Mouse (Mus musculus) layer of hippocampus, postnatal 25 days (tissue): ENCODE measurements around the gene A630023A22Rik. TPM values are rescaled to one million over a fixed set of nuclear protein-coding genes. Genes with fewer than 3 reads are reported as not detected.

Experiments
- DNase-seq, 2 experiments: peaks; one replicate each; pipeline ENCODE4 v3.0.0; 2022; ENCODE audit warnings: mixed read lengths in 2 of 2, low spot score in 1 of 2; ENCODE audit errors: extremely low spot score in 1 of 2
- total RNA-seq, 2 experiments: library from RNA; stranded (reverse); gene quantifications; 2 replicates each; pipeline ENCODE4 v1.2.3; 2021

A630023A22Rik gene
- not detected for total RNA-seq

DNA sequence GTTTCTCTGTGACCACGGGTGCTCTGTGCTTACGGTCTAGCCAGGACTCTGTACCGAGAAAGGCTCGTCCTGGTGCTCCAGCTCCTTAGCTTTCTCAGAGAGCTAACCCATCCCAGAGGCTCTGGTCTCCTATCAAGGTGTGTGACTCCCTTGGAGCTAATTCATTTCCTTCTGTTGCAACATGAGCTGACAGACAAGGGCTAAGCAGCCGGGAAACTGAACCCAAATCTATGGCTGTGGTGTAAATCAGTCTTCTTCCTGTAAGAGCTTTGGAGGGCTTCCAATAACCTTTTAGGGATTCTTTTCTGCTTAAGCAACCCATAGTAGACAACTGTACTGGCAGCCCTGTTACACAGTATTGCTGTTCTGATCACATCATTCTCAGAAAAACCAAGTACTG, at the start of gene A630023A22Rik:
Gene A630023A22Rik (minus strand): TSS at position 154 of the 400 bp plus-strand sequence.
- DNase-seq, result no peak

DNA sequence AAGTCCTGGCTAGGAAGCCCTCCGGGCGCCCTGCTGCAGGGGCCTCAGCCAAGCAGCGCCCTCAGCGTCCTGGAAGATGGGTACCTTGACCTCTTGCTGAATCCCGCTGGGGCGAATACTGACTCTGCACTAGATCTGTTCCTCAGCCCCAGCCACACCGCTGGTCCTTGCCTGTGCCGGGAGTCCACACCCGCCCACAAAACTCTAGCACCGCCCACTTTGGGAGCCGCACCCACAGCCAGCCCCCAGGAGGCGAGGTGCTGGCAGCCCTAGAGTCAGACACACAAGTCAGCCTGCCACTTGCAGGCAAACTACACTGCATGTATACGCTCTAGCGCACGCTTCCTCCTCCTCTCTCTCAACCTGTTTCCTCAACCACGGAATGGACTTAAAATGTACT, 49.8 kb upstream of the A630023A22Rik start, which contains the start of gene Npy4r:
Gene Npy4r (minus strand): TSS at position 148 of the 400 bp plus-strand sequence.
- DNase-seq, result no peak

DNA sequence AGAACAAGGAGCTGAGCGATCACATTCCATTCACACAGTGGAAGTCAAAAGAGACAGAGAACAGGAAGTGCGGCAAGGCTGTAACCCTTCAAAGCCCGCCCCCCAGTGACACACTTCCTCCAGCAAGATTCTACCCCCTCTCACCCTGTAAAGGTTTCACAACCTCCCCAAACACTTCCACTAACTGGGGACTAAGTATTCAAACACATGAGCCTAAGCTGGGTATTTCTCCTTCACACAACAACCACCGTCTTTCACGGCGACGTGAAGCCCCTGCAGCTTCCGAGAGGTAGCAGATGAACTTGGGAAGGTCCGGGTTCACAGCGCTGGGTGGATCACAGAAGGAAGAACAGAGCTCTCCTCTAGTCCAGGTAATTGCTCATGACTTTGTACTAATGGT, 40.4 kb upstream of the A630023A22Rik start:
- DNase-seq, result no peak

DNA sequence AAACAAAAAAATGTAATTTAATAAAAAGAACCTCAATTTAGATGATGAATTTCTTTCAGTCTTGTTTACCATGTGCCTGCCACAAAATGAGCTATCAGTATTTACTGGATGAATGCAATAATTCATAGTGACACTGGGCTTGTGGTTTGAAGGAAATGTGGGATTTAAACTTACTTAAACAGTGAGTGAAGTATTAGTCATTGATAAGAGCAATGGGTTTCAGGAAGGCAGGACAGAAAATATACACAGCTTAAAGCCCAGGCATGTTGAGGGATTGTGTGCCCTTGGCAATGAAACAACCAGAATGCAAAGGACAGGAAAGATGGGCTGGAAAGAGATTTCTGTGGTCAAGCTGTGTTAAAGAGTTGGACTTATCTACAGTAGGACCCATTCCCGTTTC, 39.8 kb upstream of the A630023A22Rik start:
- no peak for DNase-seq

DNA sequence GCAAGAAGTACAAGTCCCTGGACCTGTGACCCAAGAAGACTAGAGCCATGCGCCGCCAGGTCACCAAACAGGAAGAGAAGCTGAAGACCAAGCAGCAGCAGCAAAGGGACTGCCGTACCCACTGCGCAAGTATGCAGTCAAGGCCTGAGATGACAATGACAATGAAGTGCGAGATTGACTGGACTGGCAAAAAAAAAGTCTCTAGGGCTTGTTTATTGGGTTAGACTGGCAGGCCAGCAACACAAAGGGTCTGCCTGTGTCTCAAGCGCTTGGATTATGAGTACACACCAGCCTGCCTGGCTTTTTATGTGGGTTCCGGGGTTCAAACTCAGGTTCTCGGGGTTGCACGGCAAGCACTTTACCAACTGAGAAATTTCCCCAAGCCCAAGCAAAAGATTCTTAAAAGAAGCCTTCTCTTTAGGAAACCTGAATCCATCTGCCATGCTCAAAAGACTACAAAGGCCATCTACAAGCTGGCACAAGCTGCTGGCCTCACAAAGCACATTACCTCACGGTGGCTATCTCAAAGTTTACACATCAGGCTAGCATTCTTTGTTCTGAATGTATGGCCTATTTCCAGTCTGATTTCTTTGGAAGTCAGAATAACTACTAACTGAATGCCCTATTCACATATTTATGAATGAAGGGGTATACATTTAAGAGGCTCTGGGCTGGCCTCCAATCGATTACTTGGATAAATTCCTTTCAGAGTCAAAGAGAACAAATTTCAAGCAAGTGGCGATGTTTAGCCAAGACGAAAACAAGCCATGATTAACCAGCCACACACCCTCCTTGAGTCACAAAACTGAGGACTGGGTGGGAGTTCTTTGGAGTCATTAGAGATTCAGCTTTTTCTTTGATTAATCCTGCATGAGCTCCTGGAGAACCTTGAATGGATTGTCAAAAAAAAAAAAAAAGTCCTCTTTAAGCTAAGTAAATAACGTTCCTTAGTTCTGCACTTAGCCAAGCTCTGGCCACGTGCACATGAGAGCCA, 37.4 kb upstream of the A630023A22Rik start:
- DNase-seq, result no peak

DNA sequence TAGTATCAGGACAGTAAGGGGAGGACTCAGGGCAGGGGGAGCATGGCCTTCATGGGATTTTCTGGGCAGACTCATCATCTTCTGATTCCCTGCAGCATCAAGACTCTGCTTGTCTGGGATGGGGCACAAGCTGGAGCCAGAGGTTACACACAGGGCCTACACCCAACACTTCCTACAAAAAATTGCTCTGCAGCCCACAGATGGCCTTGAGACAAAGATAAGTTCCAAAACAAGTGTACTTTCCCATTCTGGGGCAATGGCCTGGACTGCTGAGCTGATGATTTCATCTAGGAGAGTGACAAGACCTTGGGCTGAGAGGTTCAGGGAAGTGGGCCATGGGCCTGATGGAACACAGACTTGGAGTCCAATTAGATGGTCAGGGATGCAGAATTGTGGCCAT, 32.8 kb upstream of the A630023A22Rik start:
- DNase-seq, result no peak

DNA sequence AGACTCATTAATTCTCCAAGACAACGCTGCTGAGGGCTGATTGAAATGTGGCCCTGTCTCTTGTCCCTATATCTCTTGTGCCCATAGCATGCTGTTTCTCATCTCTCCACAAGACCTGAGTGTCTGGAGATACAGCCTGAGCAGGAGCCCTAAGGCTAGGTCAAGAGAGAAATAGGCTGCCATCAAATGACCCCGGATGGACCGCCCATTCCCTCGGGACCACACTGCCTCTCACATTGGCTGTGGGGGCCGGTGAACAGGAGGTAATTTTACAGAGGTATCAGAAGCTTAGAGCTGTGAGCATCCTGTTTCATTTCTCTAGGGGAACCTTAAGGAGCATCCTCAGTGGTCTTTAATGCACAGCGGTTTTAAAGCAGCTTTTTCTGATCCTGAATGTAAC, 28.7 kb upstream of the A630023A22Rik start:
- no peak for DNase-seq

DNA sequence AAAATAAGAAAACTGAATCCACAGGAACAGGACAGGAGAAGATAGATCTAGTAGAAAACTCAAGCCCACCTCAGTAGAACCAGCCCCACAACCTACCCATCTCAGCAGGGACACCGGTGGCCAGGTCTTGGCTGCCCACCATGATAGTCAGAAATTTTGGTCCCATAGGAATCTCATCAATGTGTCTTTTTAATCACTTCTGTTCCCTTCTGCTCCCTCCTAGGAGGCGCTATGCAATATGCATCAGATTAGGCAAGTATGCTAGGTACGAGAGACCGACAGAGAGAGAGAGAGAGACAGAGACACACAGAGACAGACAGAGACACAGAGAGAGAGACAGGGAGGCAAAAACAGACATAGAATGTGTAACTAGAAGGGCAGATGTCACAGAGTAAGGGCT, 19.1 kb upstream of the A630023A22Rik start:
- DNase-seq, result no peak

DNA sequence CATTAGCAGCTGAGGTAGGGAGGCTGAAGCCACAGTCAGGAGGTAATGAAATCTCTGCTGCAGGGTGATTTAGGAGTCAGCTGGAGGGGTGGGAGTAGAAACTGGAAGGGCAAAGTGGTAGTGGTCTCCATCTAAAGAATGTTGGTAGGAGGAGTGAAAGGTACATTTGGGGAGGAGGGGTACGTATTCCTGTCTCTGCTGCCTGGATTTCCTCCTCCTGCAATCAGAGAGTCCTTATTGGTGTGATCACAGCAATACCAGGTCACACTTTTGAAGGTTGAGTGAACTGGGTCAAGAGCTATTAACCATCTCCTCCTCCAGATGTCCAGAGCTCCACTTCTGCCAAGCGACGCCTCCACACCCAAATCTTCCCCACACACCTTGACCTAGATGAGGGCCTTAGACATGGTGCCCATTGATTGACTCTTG, 18.4 kb upstream of the A630023A22Rik start:
- DNase-seq, result no peak

DNA sequence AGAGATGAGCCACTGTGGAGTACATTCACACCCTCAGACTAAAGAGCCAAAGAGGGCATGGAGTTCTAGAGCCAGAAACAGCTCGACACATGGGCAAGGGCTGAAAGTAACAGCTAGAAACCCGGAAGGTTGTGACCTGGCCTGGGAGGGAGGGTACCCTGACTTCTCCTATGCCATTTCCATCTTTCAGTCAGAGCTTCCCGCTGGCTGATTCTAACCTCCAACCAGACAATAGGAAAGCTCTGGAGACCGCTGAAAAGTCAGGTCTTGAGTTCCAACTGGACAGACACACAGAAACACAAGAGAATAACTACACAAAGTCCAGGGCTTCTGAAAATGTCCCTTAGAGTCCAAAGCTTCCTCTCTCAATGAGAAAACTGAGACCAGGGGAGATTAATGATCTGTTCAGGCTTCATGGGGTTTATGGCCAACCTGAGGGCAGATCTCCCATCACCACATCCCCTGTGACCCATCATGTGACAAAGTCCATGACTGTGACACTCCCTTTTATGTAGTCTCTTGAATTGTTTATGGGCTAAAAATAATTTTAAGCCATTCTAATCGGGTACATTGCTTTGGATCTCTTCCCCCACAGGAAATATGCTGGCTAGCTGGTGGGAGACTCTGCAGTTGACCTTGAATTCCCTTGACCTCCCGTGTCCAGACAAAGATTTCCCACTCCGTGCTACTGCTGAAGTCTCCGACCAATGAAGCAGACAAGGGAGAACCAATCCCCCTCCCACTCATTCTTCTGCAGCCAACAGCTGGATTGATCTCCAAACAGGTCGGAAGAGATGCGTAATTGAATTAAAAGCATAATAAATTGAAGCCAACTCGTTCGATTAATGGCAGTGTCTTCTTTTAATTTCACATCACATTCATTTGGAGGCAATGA, 17.7 kb upstream of the A630023A22Rik start:
- DNase-seq, result no peak

DNA sequence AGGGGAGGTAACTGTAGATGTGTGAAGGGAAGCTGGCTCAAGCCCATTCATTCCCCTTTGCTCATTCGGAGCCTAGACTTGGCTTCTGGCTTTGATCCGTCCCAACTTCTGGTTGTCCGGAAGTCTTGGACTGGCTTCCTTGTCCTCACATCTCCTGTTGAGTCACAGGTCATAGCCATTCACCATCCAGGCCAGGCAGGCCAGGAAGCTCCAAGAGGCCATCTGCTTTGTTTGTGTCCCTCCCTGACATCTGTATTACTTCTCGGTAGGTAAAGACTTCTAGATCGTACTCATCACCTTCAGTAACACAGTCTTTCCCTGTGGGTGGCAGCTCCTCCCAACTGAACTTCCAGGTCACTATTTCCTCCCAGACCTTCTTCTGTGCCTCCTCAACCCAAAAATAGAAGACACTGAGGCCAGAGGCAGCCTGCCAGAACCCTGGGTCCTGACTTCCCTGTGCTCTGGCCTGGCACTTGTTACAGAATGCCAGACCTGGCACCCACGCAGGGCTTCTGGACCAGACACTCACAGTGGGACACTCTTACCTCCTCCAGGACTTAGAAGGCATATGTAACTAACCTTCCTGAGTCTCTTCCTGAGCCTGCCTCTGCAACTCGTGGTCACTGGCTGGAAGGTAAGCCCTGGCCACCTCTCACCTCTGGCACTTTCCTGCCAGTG, 16.6 kb upstream of the A630023A22Rik start:
- DNase-seq, result no peak

DNA sequence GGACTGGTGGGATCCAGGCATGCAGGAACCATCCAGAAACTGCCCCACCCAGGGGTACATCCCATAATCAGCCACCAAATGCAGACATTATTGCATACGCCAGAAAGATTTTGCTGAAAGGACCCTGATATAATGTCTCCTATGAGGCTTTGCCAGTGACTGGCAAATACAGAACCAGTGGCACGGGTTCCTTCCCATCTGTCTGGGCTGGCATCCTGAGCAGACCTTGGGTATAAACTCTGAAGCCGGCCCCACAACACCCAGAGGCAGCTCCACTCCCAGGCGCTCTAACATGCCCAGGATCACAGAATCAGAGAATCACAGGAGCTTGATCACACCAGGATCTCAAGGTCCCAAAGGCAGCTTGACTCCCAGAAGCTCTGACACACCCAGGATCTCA, 11.8 kb upstream of the A630023A22Rik start:
- no peak for DNase-seq

DNA sequence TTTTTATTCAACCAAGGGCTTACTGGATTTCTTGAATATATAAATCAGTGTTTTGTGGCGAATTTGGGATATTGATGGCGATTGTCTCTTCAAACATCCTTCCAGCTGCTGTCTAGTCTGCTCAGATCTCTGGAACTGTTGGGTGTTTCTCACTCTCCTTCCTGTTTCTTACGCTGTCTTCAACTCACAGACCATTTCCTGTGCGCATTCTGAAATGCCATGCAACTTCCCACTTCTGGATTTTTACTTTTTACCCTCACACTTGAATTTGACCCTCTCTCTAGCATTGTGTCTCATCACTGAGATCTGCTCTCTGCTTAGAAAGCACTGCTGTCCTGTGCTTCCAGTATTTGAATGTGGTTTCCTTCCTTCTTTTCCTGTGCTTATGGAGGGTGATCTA, 5.0 kb upstream of the A630023A22Rik start:
- DNase-seq, result no peak

DNA sequence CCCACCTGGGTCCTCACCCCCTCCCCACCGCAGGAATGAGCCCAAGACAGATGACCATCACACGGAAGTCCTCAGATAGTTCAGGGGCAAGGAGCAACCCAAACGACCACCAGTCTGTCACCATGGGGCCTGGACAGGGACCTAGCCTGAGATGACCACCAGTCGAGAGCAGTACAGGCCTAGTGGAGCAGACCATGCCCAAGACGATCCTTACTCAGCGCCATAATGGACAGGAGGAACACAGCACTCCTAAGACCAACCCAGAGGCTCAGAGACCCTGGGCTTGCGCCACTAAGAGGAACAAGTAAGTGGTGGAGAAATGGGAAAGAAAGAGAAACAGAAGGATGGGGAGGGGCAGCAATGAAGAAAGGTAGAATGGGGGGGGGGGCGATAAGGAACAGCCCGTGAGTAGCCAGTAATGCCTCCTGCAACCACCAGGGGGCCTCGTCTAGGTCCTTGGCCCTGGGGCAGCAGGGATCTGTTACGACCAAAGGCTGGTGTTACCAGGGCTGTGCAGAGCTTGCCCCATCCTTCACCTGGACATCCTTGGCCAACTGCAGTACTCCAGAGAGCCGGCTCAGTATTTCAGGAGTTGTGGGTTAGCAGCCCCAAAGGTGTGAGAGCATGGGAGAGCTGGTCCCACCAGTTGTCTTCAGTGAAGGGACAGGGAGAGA, 4.0 kb upstream of the A630023A22Rik start:
- peak in 1 of 2 experiments; percentile 51 for DNase-seq

DNA sequence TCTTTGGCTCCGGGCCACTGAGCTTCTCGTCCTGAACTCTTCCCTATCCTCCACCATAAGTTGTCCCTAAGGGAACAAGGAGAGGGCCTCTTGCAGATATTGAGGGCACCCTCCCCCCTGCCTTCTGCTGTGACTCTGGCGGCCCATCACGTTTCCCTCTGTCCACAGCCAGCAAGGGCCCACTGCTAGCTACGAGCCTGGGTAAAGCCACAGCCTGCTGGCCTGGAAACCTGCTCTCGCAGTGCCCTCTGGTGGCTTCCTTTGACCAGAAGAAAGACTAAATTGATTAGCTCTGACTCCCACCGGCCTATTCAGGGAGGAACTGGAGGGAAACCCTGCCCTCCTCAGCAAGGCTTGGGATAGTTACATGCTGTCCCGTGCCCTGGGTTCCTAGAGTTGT, 2.3 kb upstream of the A630023A22Rik start:
- peak; percentile 28 to 59 for DNase-seq

DNA sequence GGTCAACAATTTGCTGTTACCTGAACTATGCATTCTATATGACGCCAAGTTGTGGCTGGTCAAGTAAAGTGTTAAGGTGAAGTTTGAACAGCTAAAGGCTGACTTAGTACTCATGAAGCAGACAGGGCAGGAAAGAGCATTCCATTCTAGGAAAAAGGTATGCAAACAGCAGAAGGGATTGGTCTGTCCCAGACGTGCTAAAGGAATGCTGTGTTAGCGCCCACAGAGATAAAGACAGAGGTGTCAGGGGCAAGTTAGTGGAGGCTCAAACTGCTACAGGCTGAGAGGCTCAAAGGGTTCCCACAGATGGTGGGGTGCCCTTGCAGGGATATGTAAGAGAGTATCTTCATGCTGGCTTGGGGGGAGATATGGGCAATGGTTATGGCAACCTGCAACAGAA, 1.3 kb upstream of the A630023A22Rik start:
- no peak for DNase-seq

DNA sequence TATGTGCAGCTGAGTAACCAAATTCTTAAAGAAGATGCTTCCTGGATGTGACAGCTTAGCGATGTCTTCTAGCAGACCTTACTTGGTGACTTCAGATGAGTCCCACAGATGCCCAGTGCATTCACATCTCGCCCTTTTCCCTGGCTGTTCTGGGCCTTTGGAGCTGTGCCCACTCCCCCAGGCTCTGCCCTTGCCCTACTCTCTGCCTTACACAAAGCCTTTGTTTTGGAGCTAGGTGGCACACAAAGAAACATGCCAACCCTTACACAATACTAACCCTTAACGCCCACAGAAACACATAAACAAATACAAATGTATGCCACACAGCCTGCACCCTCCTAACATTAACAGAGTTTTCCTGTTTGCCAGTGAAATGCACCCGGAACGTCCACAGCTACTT, 6.4 kb downstream of the A630023A22Rik start:
- DNase-seq, result no peak

DNA sequence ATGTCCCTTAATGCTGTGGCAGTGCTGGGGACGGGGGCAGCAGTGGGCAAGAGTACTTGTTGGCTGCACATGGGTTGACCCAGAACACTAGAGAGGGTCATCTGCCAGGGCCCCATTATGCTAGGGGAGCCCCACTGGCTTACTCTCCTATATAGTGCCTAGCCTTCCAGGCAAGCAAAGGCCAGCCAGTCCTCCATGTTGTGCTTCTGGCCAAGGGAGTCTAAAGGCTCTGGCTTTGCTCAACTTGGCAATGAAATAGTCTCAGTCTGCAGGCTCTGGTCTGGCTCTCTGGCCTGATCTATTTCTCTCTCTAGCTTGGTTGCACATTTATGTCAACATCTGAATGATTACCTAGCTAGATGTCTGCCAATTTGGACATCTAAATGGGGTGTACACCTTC, 9.7 kb downstream of the A630023A22Rik start:
- DNase-seq, result no peak

DNA sequence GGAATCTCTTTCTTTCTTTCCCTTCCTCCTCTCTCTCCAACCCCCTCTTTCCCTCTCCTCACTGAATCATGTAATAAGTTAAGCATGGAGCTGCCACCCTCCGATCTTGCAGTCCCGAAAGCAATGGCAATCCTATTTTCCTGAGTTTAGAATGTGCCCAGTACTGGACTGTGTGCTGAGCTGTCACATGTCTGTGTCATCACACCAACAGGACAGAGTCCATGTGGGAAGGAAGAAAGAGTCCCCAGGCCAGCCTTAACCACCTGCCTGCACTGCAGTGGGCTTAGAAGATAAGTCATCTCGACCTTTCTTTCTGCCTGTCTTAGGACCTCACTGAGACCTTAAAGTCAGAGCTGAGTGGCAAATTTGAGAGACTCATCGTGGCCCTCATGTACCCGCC, 11.1 kb downstream of the A630023A22Rik start:
- no peak for DNase-seq

DNA sequence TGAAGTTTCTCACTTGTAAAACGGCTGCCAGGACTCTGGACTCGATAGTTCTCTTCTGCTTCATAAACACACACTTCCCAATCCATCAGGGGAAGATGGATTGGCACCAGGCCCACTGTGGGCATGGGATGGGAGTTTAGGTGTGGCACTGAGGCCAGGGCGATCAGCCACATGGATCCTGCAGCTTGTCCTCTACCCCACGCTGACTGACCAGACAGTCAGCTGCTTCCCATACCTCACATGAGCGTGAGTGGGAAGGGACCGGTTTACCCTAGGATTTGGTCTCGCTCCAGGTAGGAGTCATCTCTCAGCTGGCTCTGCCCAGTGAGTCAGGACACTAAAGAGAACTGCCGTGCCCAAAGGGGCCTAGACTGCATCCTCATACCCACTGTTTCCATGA, 12.8 kb downstream of the A630023A22Rik start:
- DNase-seq, result no peak
